Mouse (Mus musculus): ENCODE measurements around the gene Arl15.

DNA sequence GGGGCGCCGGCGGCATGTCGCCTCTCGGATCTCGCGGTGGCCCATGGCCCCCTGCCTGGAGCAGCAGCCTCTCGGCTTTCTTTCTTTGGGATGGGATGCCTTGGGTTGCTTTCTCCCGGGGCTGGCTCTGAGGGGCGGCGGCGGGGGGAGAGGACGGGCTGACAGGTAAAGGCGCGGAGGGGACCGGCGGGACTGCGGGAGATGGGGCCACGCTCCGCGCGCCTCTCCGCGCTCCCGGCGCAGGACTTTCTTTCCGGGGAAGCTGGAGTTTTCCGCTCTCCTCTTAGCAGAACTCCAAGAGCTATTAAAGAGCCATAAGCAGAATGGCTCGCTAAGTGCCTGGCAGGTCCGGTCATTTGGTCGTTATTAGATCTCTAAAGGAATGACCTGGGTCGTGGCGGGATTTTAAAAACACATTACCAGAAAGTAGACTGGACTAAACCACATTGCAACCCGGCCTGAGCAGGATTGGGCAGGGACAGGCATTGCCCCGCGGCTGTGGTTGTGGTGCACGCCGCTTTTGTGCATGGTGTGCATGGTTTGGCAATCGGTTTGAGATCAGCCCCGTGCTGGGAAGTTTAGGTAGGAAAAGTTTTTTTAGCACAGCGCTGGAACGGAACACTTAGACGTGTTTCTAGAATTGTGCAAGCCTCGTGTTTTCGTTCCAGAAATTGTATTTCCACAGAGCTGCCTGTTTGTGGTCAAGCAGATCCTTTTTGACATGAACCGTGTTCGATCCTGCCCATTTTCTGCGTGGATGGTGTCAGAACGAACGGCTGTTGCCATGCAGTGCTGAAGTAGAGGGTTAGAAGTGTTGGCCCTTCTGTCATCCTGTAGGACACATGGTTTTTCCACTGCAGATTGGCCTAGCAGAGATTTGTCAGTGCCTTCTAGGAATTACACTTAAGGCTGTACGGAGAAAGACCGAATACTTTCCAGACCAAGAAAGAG is 675 bp downstream of the Arl15 start:
- TF ChIP-seq CTCF (IDR thresholded peaks at IDR 0.05; ENCODE audit: low read depth, low read length) (no peak), POLR2A (IDR thresholded peaks at IDR 0.05; ENCODE audit: borderline replicate concordance, low read depth, low read length) (no peak)
